Mouse (Mus musculus) bone marrow, adult 2 months (tissue): ENCODE measurements around the gene Krt24. TPM values are rescaled to one million over a fixed set of nuclear protein-coding genes. Genes with fewer than 3 reads are reported as not detected.

Experiments
- H3K27ac ChIP-seq: fragments of 200-500 bp; 2 replicates; pipeline ENCODE4 v1.5.1; 2012; ENCODE audit warnings: low read depth, mild to moderate bottlenecking, control low read depth, inconsistent platforms, low read length; ENCODE audit not compliant: control insufficient read depth, poor library complexity, insufficient read depth
- H3K4me1 ChIP-seq: fragments of 200-500 bp; 2 replicates; pipeline ENCODE4 v1.6.1; 2011; ENCODE audit warnings: low read length; ENCODE audit not compliant: control insufficient read depth, insufficient read depth
- H3K4me3 ChIP-seq: fragments of 200-500 bp; replicated peaks from 2 replicates; pipeline ENCODE3; 2011; ENCODE audit warnings: mild to moderate bottlenecking, low read depth, low read length, control low read depth; ENCODE audit not compliant: control insufficient read depth
- CTCF ChIP-seq: fragments of 200-500 bp; IDR thresholded peaks from 2 replicates; pipeline ENCODE4 v1.5.1; 2011; ENCODE audit warnings: low read length, control low read depth; ENCODE audit not compliant: control insufficient read depth, insufficient read depth
- POLR2A ChIP-seq: fragments of 200-500 bp; IDR thresholded peaks from 2 replicates; pipeline ENCODE4 v1.6.1; 2011; ENCODE audit warnings: low read depth, mild to moderate bottlenecking, control low read depth, low read length, borderline replicate concordance; ENCODE audit not compliant: control insufficient read depth
- WGBS: fragments of 180-500 bp; shearing (Covaris S2); methylation state at CpG from one replicate; pipeline ENCODE4 v1.1.7; 2018; 5-methylcytosine and 5-hydroxymethylcytosine counted together
- polyA plus RNA-seq: library from polyadenylated mRNA; stranded (reverse); fragments of >200 nt; gene quantifications from 2 replicates; pipeline ENCODE4 v1.2.4, GENCODE M21; 2011; ENCODE audit warnings: low replicate concordance; ENCODE audit not compliant: missing spikeins, insufficient read depth, insufficient read length

Gene Krt24
- polyA plus RNA-seq = not detected in 2 replicates

GRCm38 (mm10) chr11:99284833-99285312 lies at the start of gene Krt24:
Gene Krt24 (minus strand): TSS chr11:99285262.
- Histone ChIP-seq H3K27ac (no peak within 1 kb of the TSS), H3K4me1 (no peaks in the 10 kb centered on the region), H3K4me3 (no peak within 1 kb of the TSS)
- 57% methylated on average over 11 of the region's 11 CpGs for WGBS
- no peak for TF ChIP-seq POLR2A
- TF ChIP-seq CTCF = no peak

- Histone ChIP-seq H3K4me1 (no peaks in the 10 kb centered on the region), H3K4me3 (no peak overlapping the region), H3K27ac (no peak overlapping the region)
- TF ChIP-seq POLR2A = no peak
- TF ChIP-seq CTCF = no peak
- WGBS = 77% methylated on average over 13 of the region's 13 CpGs
Observed at GRCm38 (mm10) chr11:99333426-99333825, 48.4 kb upstream of the Krt24 start.

GRCm38 (mm10) chr11:99329655-99330054 lies 44.6 kb upstream of the Krt24 start:
- H3K27ac ChIP-seq = no peak overlapping the region
- H3K4me1 ChIP-seq = no peaks in the 10 kb centered on the region
- TF ChIP-seq CTCF = no peak
- no peak for TF ChIP-seq POLR2A
- WGBS = 78% methylated on average over 2 of the region's 2 CpGs
- H3K4me3 ChIP-seq = no peak overlapping the region

- H3K27ac ChIP-seq = no peak within 1 kb of the TSS; the same call in 1 of the 2 replicates
- TF ChIP-seq POLR2A (no peak), CTCF (no peak)
- no peaks in the 10 kb centered on the region for H3K4me1 ChIP-seq
- 86% methylated on average over 11 of the region's 11 CpGs for WGBS
- no peak within 1 kb of the TSS for H3K4me3 ChIP-seq
Observed at GRCm38 (mm10) chr11:99322851-99323250, 37.8 kb upstream of the Krt24 start, which contains the start of gene Krt25. Gene Krt25 (minus strand): TSS chr11:99322951.

- no peak overlapping the region for H3K4me3 ChIP-seq
- no peak for TF ChIP-seq CTCF
- TF ChIP-seq POLR2A = no peak
- no peak overlapping the region for H3K27ac ChIP-seq
- no peaks in the 10 kb centered on the region for H3K4me1 ChIP-seq
- 88% methylated on average over 14 of the region's 14 CpGs for WGBS
Observed at GRCm38 (mm10) chr11:99321094-99321493, 36.0 kb upstream of the Krt24 start.

GRCm38 (mm10) chr11:99319127-99319526 lies 34.1 kb upstream of the Krt24 start:
- Histone ChIP-seq H3K4me3 (no peak overlapping the region), H3K27ac (no peak overlapping the region), H3K4me1 (no peaks in the 10 kb centered on the region)
- 68% methylated on average over 9 of the region's 9 CpGs for WGBS
- TF ChIP-seq POLR2A (no peak), CTCF (no peak)

GRCm38 (mm10) chr11:99316543-99316942 lies 31.5 kb upstream of the Krt24 start:
- WGBS = 73% methylated on average over 8 of the region's 8 CpGs
- TF ChIP-seq POLR2A (no peak), CTCF (no peak)
- no peak overlapping the region for H3K4me3 ChIP-seq
- H3K4me1 ChIP-seq = no peaks in the 10 kb centered on the region
- H3K27ac ChIP-seq = no peak overlapping the region

GRCm38 (mm10) chr11:99314594-99314993 lies 29.5 kb upstream of the Krt24 start:
- H3K4me1 ChIP-seq = no peaks in the 10 kb centered on the region
- H3K4me3 ChIP-seq = no peak overlapping the region
- 80% methylated on average over 2 of the region's 2 CpGs for WGBS
- TF ChIP-seq CTCF = no peak
- TF ChIP-seq POLR2A = no peak
- no peak overlapping the region for H3K27ac ChIP-seq

GRCm38 (mm10) chr11:99310882-99311281 lies 25.8 kb upstream of the Krt24 start:
- no peaks in the 10 kb centered on the region for H3K4me1 ChIP-seq
- WGBS = 81% methylated on average over 1 of the region's 1 CpGs
- no peak overlapping the region for H3K4me3 ChIP-seq

More at GRCm38 (mm10) chr11:99310882-99311281, 25.8 kb upstream of the Krt24 start:
- no peak overlapping the region for H3K27ac ChIP-seq
- TF ChIP-seq CTCF (no peak), POLR2A (no peak)
